Mouse (Mus musculus) myocyte (in vitro differentiated cells): ENCODE data around the gene Sh2b3.

Experiments
- E2F4 ChIP-seq: IDR thresholded peaks from one replicate; pipeline ENCODE4 v1.6.1; 2011; ENCODE audit warnings: mild to moderate bottlenecking, control low read depth, moderate library complexity; ENCODE audit not compliant: insufficient read depth
- MAX ChIP-seq: IDR thresholded peaks from one replicate; pipeline ENCODE4 v1.6.1; 2011; ENCODE audit warnings: low read depth, mild to moderate bottlenecking, control low read depth
- MYOD1 ChIP-seq, 3 experiments: IDR thresholded peaks; one replicate each; pipeline ENCODE4 v1.6.1; 2011; ENCODE audit warnings: control low read depth in 2 of 3, low read depth in 2 of 3, mild to moderate bottlenecking in 2 of 3, moderate library complexity in 1 of 3; ENCODE audit not compliant: insufficient read length in 2 of 3, control insufficient read depth in 1 of 3
- POLR2A ChIP-seq: IDR thresholded peaks from one replicate; pipeline ENCODE4 v1.6.1; 2011; ENCODE audit warnings: low read depth, mild to moderate bottlenecking, control low read depth, moderate library complexity; ENCODE audit not compliant: insufficient read length
- POLR2AphosphoS2 ChIP-seq: IDR thresholded peaks from one replicate; pipeline ENCODE4 v1.6.1; 2011; ENCODE audit warnings: low read depth, control low read depth; ENCODE audit not compliant: insufficient read length
- TCF12 ChIP-seq: IDR thresholded peaks from one replicate; pipeline ENCODE4 v1.6.1; 2011; ENCODE audit warnings: mild to moderate bottlenecking, control low read depth; ENCODE audit not compliant: poor library complexity, insufficient read depth, severe bottlenecking

- TF ChIP-seq POLR2A (no peak), MAX (no peak), TCF12 (no peak), POLR2AphosphoS2 (no peak), MYOD1 (IDR thresholded peaks at IDR 0.05; ENCODE audit: control insufficient read depth in 1 of 3, insufficient read length in 2 of 3, low read depth in 2 of 3) (no peak), E2F4 (no peak)
These were observed 5.9 kb upstream of the Sh2b3 start for GRCm38 (mm10) chr5:121843138-121843905.
